Mouse (Mus musculus): ENCODE measurements around the gene 2410004B18Rik. TPM values are rescaled to one million over a fixed set of nuclear protein-coding genes. Genes with fewer than 3 reads are reported as not detected.

2410004B18Rik gene
- 21.6 and 38.7 TPM in 2 replicates for total RNA-seq (2012; rRNA removed)

GRCm38 (mm10) chr3:145937505-145938404, at the start of gene 2410004B18Rik:
2410004B18Rik (plus strand) TSS chr3:145938014.
- Histone ChIP-seq H3K36me3 (ENCODE audit: control insufficient read depth, insufficient read depth, low read length, poor library complexity, severe bottlenecking) (peaks cover 12% of the 10 kb centered on the region), H3K9ac (ENCODE audit: insufficient read depth, low read depth, low read length, poor library complexity, severe bottlenecking) (peak within 1 kb of the TSS; percentile 97), H3K27ac (ENCODE audit: insufficient read depth, low read depth, low read length, poor library complexity, severe bottlenecking) (no peak within 1 kb of the TSS), H3K9me3 (ENCODE audit: control insufficient read depth, insufficient read depth, low read depth, low read length) (no peaks in the 10 kb centered on the region), H3K4me3 (ENCODE audit: insufficient read depth in 1 of 2, low read depth in 1 of 2, low read length in 2 of 2, poor library complexity in 1 of 2, severe bottlenecking in 1 of 2) (peak within 1 kb of the TSS; percentile 94 to 96), H3K4me1 (ENCODE audit: control insufficient read depth in 2 of 2, insufficient read depth in 2 of 2, low read length in 2 of 2, poor library complexity in 1 of 2) (peaks cover 0 to 6% of the 10 kb centered on the region in 2 experiments; a peak in 2 of 4 replicates)
- no peak for TF ChIP-seq MAFK (IDR thresholded peaks at IDR 0.05; ENCODE audit: insufficient read depth, low read depth, low read length)
- TF ChIP-seq ZC3H11A (IDR thresholded peaks at IDR 0.05; ENCODE audit: borderline replicate concordance, low read depth, low read length): 0 out of 2 replicates have a peak, but pooled peaks have one; percentile 32
- no peak for TF ChIP-seq CHD2 (IDR thresholded peaks at IDR 0.05; ENCODE audit: low read depth, low read length)
- 0 out of 2 replicates have a peak, but pooled peaks have one; percentile 53 for TF ChIP-seq HCFC1 (IDR thresholded peaks at IDR 0.05; ENCODE audit: borderline replicate concordance, insufficient read depth, low read length)
- TF ChIP-seq ZNF384 (IDR thresholded peaks at IDR 0.05; ENCODE audit: low read depth, low read length): no peak
- in situ Hi-C loops (cut with MboI; ENCODE audit: low sequenced_read_pairs in 2 of 2, unreplicated experiment in 2 of 2): no loop called here
- peak; percentile 88 for DNase-seq (ENCODE audit: low read depth, low spot score)

- Histone ChIP-seq H3K4me1 (ENCODE audit: control insufficient read depth in 2 of 2, insufficient read depth in 2 of 2, low read length in 2 of 2, poor library complexity in 1 of 2) (no peaks in the 10 kb centered on the region), H3K36me3 (ENCODE audit: control insufficient read depth, insufficient read depth, low read length, poor library complexity, severe bottlenecking) (no peaks in the 10 kb centered on the region), H3K9me3 (ENCODE audit: control insufficient read depth, insufficient read depth, low read depth, low read length) (no peaks in the 10 kb centered on the region), H3K27ac (ENCODE audit: insufficient read depth, low read depth, low read length, poor library complexity, severe bottlenecking) (no peak overlapping the region), H3K9ac (ENCODE audit: insufficient read depth, low read depth, low read length, poor library complexity, severe bottlenecking) (no peak overlapping the region), H3K4me3 (ENCODE audit: insufficient read depth in 1 of 2, low read depth in 1 of 2, low read length in 2 of 2, poor library complexity in 1 of 2, severe bottlenecking in 1 of 2) (no peak overlapping the region)
- no peak for DNase-seq (ENCODE audit: low read depth, low spot score)
- TF ChIP-seq CHD2 (IDR thresholded peaks at IDR 0.05; ENCODE audit: low read depth, low read length) (no peak), ZC3H11A (IDR thresholded peaks at IDR 0.05; ENCODE audit: borderline replicate concordance, low read depth, low read length) (no peak), HCFC1 (IDR thresholded peaks at IDR 0.05; ENCODE audit: borderline replicate concordance, insufficient read depth, low read length) (no peak), MAFK (IDR thresholded peaks at IDR 0.05; ENCODE audit: insufficient read depth, low read depth, low read length) (no peak), ZNF384 (IDR thresholded peaks at IDR 0.05; ENCODE audit: low read depth, low read length) (no peak)
- in situ Hi-C loops (cut with MboI; ENCODE audit: low sequenced_read_pairs in 2 of 2, unreplicated experiment in 2 of 2): no loop called here
These were observed 47.3 kb upstream of the 2410004B18Rik start for GRCm38 (mm10) chr3:145890346-145891132.

DNA sequence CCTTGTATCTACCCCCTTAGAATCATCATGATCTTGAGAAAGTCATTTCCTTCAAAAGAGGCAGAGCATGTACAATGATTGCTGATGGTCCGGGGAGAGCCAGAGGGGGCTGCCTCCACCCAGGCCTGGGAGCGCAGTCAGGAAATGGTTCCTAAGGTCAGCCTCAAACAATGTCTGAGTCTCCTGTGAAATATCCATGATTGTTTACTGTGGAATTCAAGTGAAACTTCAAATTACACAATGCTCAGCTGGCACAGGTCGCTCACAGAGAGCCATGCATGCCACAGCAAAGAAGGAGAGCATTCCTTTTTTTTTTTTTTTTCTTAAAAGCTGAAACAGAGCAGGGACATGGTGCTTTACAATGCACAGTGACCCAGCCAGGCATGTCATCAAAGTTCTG, 45.4 kb upstream of the 2410004B18Rik start:
- TF ChIP-seq HCFC1 (IDR thresholded peaks at IDR 0.05; ENCODE audit: borderline replicate concordance, insufficient read depth, low read length): no peak
- no peak for TF ChIP-seq ZNF384 (IDR thresholded peaks at IDR 0.05; ENCODE audit: low read depth, low read length)
- Histone ChIP-seq H3K36me3 (ENCODE audit: control insufficient read depth, insufficient read depth, low read length, poor library complexity, severe bottlenecking) (no peaks in the 10 kb centered on the region), H3K4me3 (ENCODE audit: insufficient read depth in 1 of 2, low read depth in 1 of 2, low read length in 2 of 2, poor library complexity in 1 of 2, severe bottlenecking in 1 of 2) (no peak overlapping the region), H3K27ac (ENCODE audit: insufficient read depth, low read depth, low read length, poor library complexity, severe bottlenecking) (no peak overlapping the region), H3K9ac (ENCODE audit: insufficient read depth, low read depth, low read length, poor library complexity, severe bottlenecking) (no peak overlapping the region), H3K4me1 (ENCODE audit: control insufficient read depth in 2 of 2, insufficient read depth in 2 of 2, low read length in 2 of 2, poor library complexity in 1 of 2) (no peaks in the 10 kb centered on the region), H3K9me3 (ENCODE audit: control insufficient read depth, insufficient read depth, low read depth, low read length) (no peaks in the 10 kb centered on the region)
- in situ Hi-C loops (cut with MboI; ENCODE audit: low sequenced_read_pairs in 2 of 2, unreplicated experiment in 2 of 2): no loop called here
- no peak for DNase-seq (ENCODE audit: low read depth, low spot score)

DNA sequence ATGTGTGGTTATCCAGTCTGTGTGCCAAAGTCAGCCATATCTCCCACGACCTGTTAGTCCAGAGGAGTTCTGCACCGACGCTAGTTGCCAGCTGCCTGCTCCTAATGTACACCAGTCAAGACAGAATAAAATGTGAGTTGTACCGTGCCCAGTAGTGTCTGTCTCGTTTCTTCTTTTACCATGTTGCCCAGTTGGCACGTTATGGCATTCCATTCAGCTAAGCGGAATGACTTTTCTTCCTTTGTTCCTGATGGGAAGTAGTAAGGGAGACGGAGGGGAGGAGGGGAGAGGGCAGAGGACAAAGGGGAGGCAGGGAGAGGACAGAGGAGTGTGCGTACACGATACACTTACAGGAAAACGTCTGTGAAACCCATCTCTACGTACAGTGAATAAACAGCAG, 43.7 kb upstream of the 2410004B18Rik start:
- no peaks in the 10 kb centered on the region for H3K9me3 ChIP-seq (ENCODE audit: control insufficient read depth, insufficient read depth, low read depth, low read length)
- H3K4me1 ChIP-seq (ENCODE audit: control insufficient read depth in 2 of 2, insufficient read depth in 2 of 2, low read length in 2 of 2, poor library complexity in 1 of 2): no peaks in the 10 kb centered on the region
- no peak overlapping the region for H3K9ac ChIP-seq (ENCODE audit: insufficient read depth, low read depth, low read length, poor library complexity, severe bottlenecking)
- no peaks in the 10 kb centered on the region for H3K36me3 ChIP-seq (ENCODE audit: control insufficient read depth, insufficient read depth, low read length, poor library complexity, severe bottlenecking)
- no peak overlapping the region for H3K27ac ChIP-seq (ENCODE audit: insufficient read depth, low read depth, low read length, poor library complexity, severe bottlenecking)
- TF ChIP-seq HCFC1 (IDR thresholded peaks at IDR 0.05; ENCODE audit: borderline replicate concordance, insufficient read depth, low read length): no peak
- no peak for TF ChIP-seq ZNF384 (IDR thresholded peaks at IDR 0.05; ENCODE audit: low read depth, low read length)
- no peak for TF ChIP-seq CHD2 (IDR thresholded peaks at IDR 0.05; ENCODE audit: low read depth, low read length)
- no peak for TF ChIP-seq ZC3H11A (IDR thresholded peaks at IDR 0.05; ENCODE audit: borderline replicate concordance, low read depth, low read length)
- TF ChIP-seq MAFK (IDR thresholded peaks at IDR 0.05; ENCODE audit: insufficient read depth, low read depth, low read length): no peak
- in situ Hi-C loops (cut with MboI; ENCODE audit: low sequenced_read_pairs in 2 of 2, unreplicated experiment in 2 of 2): no loop called here
- H3K4me3 ChIP-seq (ENCODE audit: insufficient read depth in 1 of 2, low read depth in 1 of 2, low read length in 2 of 2, poor library complexity in 1 of 2, severe bottlenecking in 1 of 2): no peak overlapping the region
- no peak for DNase-seq (ENCODE audit: low read depth, low spot score)

Measured in ES-E14 (cell line).